Mouse (Mus musculus) MEL (cell line): ENCODE results near the gene Elavl1. TPM values are rescaled to one million over a fixed set of nuclear protein-coding genes. Genes with fewer than 3 reads are reported as not detected.

Source experiments
- DNase-seq: peaks from one replicate; pipeline ENCODE4 v3.0.0; 2011; ENCODE audit warnings: low read depth, low spot score
- H3K27ac ChIP-seq: 2 replicates; pipeline ENCODE4 v1.5.1; 2012; ENCODE audit warnings: low read depth, mild to moderate bottlenecking, control low read depth, low read length, moderate library complexity; ENCODE audit not compliant: control insufficient read depth
- H3K27me3 ChIP-seq, 2 experiments: fragments of 150-350 bp in 1 of 2; sonication (generic) in 1 of 2; 2 replicates each; pipeline ENCODE4 v1.6.1; 2012; ENCODE audit warnings: low read length in 2 of 2, mild to moderate bottlenecking in 2 of 2, improper control_type of control experiment in 1 of 2, moderate library complexity in 1 of 2; ENCODE audit not compliant: insufficient read depth in 2 of 2, control insufficient read depth in 1 of 2
- H3K36me3 ChIP-seq, 2 experiments: 2 replicates each; pipeline ENCODE4 v1.6.1; 2012 to 2014; ENCODE audit warnings: low read length in 2 of 2, improper control_type of control experiment in 1 of 2, inconsistent platforms in 1 of 2, mild to moderate bottlenecking in 1 of 2; ENCODE audit not compliant: insufficient read depth in 2 of 2, control insufficient read depth in 1 of 2
- H3K4me1 ChIP-seq, 2 experiments: fragments of 150-350 bp in 1 of 2; sonication (generic) in 1 of 2; 2 replicates each; pipeline ENCODE4 v1.6.1; 2012; ENCODE audit warnings: low read length in 2 of 2, improper control_type of control experiment in 1 of 2, mild to moderate bottlenecking in 1 of 2; ENCODE audit not compliant: insufficient read depth in 2 of 2, control insufficient read depth in 1 of 2
- H3K4me3 ChIP-seq, 2 experiments: fragments of 150-350 bp in 1 of 2; sonication (generic) in 1 of 2; 2 replicates each; pipeline ENCODE4 v1.5.1; 2012; ENCODE audit warnings: low read depth in 2 of 2, low read length in 2 of 2, mild to moderate bottlenecking in 2 of 2, moderate library complexity in 2 of 2, control low read depth in 1 of 2, improper control_type of control experiment in 1 of 2; ENCODE audit not compliant: control insufficient read depth in 1 of 2, insufficient read depth in 1 of 2
- H3K79me2 ChIP-seq: 2 replicates; pipeline ENCODE4 v1.6.1; 2012; ENCODE audit warnings: mild to moderate bottlenecking, low read length, moderate library complexity; ENCODE audit not compliant: control insufficient read depth, poor library complexity, insufficient read depth
- H3K9ac ChIP-seq: 2 replicates; pipeline ENCODE4 v1.6.1; 2012; ENCODE audit warnings: low read depth, mild to moderate bottlenecking, control low read depth, low read length, moderate library complexity; ENCODE audit not compliant: control insufficient read depth, poor library complexity, severe bottlenecking
- H3K9me3 ChIP-seq: fragments of 150-350 bp; sonication (generic); replicated peaks from 2 replicates; pipeline ENCODE4 v1.6.1; 2012; ENCODE audit warnings: mild to moderate bottlenecking, low read length, improper control_type of control experiment, moderate library complexity; ENCODE audit not compliant: insufficient read depth
- BHLHE40 ChIP-seq: IDR thresholded peaks from 2 replicates; pipeline ENCODE4 v1.6.1; 2012; ENCODE audit warnings: low read depth, mild to moderate bottlenecking, inconsistent platforms, low read length, improper control_type of control experiment, borderline replicate concordance
- CHD1 ChIP-seq: IDR thresholded peaks from 2 replicates; pipeline ENCODE4 v1.6.1; 2012; ENCODE audit warnings: low read depth, mild to moderate bottlenecking, inconsistent platforms, low read length, improper control_type of control experiment
- CHD2 ChIP-seq: IDR thresholded peaks from 2 replicates; pipeline ENCODE4 v1.6.1; 2011; ENCODE audit warnings: low read length, improper control_type of control experiment
- E2F4 ChIP-seq: IDR thresholded peaks from 2 replicates; pipeline ENCODE4 v1.6.1; 2011; ENCODE audit warnings: low read depth, low read length, improper control_type of control experiment, borderline replicate concordance
- ELF1 ChIP-seq: IDR thresholded peaks from 2 replicates; pipeline ENCODE4 v1.6.1; 2014; ENCODE audit warnings: low read depth, mild to moderate bottlenecking, inconsistent platforms, low read length, improper control_type of control experiment, moderate library complexity
- EP300 ChIP-seq, 2 experiments: IDR thresholded peaks; 2 replicates each; pipeline ENCODE4 v1.6.1; 2011; ENCODE audit warnings: improper control_type of control experiment in 2 of 2, low read length in 2 of 2, low read depth in 1 of 2, mild to moderate bottlenecking in 1 of 2
- ETS1 ChIP-seq: IDR thresholded peaks from 2 replicates; pipeline ENCODE4 v1.6.1; 2012; ENCODE audit warnings: low read depth, mild to moderate bottlenecking, inconsistent platforms, low read length, improper control_type of control experiment, moderate library complexity
- MAFK ChIP-seq: IDR thresholded peaks from 2 replicates; pipeline ENCODE4 v1.6.1; 2011; ENCODE audit warnings: low read depth, mild to moderate bottlenecking, low read length, improper control_type of control experiment, borderline replicate concordance
- MAZ ChIP-seq: IDR thresholded peaks from 2 replicates; pipeline ENCODE4 v1.6.1; 2012; ENCODE audit warnings: low read depth, mild to moderate bottlenecking, inconsistent platforms, low read length, improper control_type of control experiment
- RCOR1 ChIP-seq: IDR thresholded peaks from 2 replicates; pipeline ENCODE4 v1.6.1; 2012; ENCODE audit warnings: low read depth, mild to moderate bottlenecking, inconsistent platforms, low read length, improper control_type of control experiment
- SIN3A ChIP-seq: IDR thresholded peaks from 2 replicates; pipeline ENCODE4 v1.6.1; 2012; ENCODE audit warnings: low read length, improper control_type of control experiment, inconsistent platforms
- TCF12 ChIP-seq: IDR thresholded peaks from 2 replicates; pipeline ENCODE4 v1.6.1; 2014; ENCODE audit warnings: low read depth, mild to moderate bottlenecking, inconsistent platforms, low read length, improper control_type of control experiment, moderate library complexity
- USF1 ChIP-seq: IDR thresholded peaks from 2 replicates; pipeline ENCODE4 v1.6.1; 2014; ENCODE audit warnings: low read depth, mild to moderate bottlenecking, inconsistent platforms, low read length, improper control_type of control experiment, moderate library complexity
- USF2 ChIP-seq, 2 experiments: IDR thresholded peaks; 2 replicates each; pipeline ENCODE4 v1.6.1; 2011 to 2012; ENCODE audit warnings: improper control_type of control experiment in 2 of 2, low read length in 2 of 2, borderline replicate concordance in 1 of 2, inconsistent platforms in 1 of 2, low read depth in 1 of 2, mild to moderate bottlenecking in 1 of 2; ENCODE audit not compliant: insufficient read depth in 1 of 2
- ZKSCAN1 ChIP-seq: IDR thresholded peaks from 2 replicates; pipeline ENCODE4 v1.6.1; 2012; ENCODE audit warnings: low read depth, mild to moderate bottlenecking, inconsistent platforms, low read length, improper control_type of control experiment, moderate library complexity
- polyA plus RNA-seq, 2 experiments: library from polyadenylated mRNA; stranded (reverse) in 1 of 2; unstranded in 1 of 2; fragments of >175 nt in 1 of 2; fragments of >200 nt in 1 of 2; gene quantifications; 2 replicates each; pipeline versions ENCODE4 v1.2.1 to v1.2.4; 2012; ENCODE audit warnings: low replicate concordance in 2 of 2, low read depth in 1 of 2; ENCODE audit not compliant: insufficient read length in 2 of 2, insufficient read depth in 1 of 2, missing spikeins in 1 of 2
- total RNA-seq: library from RNA; depleted of rRNA; stranded (reverse); fragments of 300-350 nt; gene quantifications from 2 replicates; pipeline ENCODE4 v1.2.3, GENCODE M21; 2012

Gene Elavl1
- total and polyA plus RNA-seq, 3 experiments = 64.2 to 77.4 TPM; not detected in 1

DNA sequence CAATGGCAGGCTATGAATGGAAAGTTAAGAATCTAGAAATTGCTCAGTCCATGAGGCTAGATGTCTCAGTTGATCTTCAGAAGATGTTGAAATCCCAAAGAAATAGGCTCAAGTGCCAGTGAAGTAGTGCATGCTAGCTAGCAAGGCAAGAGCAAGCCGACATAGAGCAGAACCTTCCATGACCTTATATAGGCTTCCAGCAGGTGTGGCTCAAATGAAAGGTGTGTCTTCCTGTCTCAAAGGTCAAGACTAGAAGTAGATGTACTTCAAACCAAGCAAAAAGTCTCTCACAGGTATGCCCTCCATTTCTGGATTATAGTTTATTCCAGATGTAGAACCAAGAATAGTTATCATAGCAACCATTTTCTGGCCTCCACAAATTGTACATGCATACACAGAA is 8.8 kb upstream of the Elavl1 start:
- H3K27me3 ChIP-seq = no peaks in the 10 kb centered on the region
- H3K9ac ChIP-seq = no peak overlapping the region
- H3K4me1 ChIP-seq = no peaks in the 10 kb centered on the region; a peak in 1 of 4 replicates
- no peak overlapping the region for H3K4me3 ChIP-seq
- DNase-seq = no peak
- no peak overlapping the region for H3K27ac ChIP-seq
- no peaks in the 10 kb centered on the region for H3K9me3 ChIP-seq
- TF ChIP-seq ELF1 (no peak), USF2 (IDR thresholded peaks at IDR 0.05; ENCODE audit: borderline replicate concordance in 1 of 2, insufficient read depth in 1 of 2, low read depth in 1 of 2, low read length in 2 of 2) (no peak)
- TF ChIP-seq, all 39 proteins: peak for 0
- H3K36me3 ChIP-seq = peaks cover 18 to 26% of the 10 kb centered on the region in 2 experiments
- no peaks in the 10 kb centered on the region for H3K79me2 ChIP-seq

DNA sequence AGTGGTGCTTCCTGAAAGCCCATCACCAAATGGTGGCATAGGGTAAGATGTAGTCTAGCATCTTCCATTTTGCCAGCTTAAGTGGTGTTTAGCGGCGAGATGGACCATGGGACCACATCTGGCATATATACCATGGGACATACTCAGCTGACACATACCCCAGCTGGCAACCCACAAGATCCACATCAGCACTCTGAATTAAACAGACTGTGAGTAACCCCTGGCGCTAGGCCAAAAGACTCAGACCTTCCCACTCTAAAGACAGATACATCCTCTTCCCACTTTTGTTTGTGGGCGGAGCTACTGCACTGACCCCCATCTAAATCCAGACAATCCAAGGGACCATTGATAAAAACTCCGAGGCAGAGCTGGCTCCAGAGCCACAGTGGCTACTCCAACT is 3.8 kb upstream of the Elavl1 start:
- Histone ChIP-seq H3K9ac (no peak overlapping the region), H3K9me3 (no peaks in the 10 kb centered on the region), H3K79me2 (peaks cover 24% of the 10 kb centered on the region), H3K27me3 (no peaks in the 10 kb centered on the region), H3K27ac (no peak overlapping the region), H3K4me1 (peaks cover 0 to 17% of the 10 kb centered on the region in 2 experiments; a peak in 3 of 4 replicates), H3K4me3 (no peak overlapping the region)
- peak; percentile 65 for DNase-seq
- TF ChIP-seq EP300 (IDR thresholded peaks at IDR 0.05; ENCODE audit: low read depth in 1 of 2, low read length in 2 of 2) (peak in 1 of 2 experiments; percentile 31; a peak in 1 of 4 replicates), MAFK (no peak), CHD2 (no peak), MAZ (no peak), ETS1 (peak; percentile 95), SIN3A (peak; percentile 60), USF1 (no peak), BHLHE40 (no peak), RCOR1 (no peak)
- TF ChIP-seq, all 39 proteins: peak for 3
- H3K36me3 ChIP-seq = peaks cover 12 to 20% of the 10 kb centered on the region in 2 experiments

GRCm38 (mm10) chr8:4325751-4326036 is 481 bp upstream of the Elavl1 start:
- H3K27me3 ChIP-seq = no peaks in the 10 kb centered on the region
- TF ChIP-seq TCF12 (no peak), E2F4 (no peak), ZKSCAN1 (peak; percentile 95), CHD1 (0 out of 2 replicates have a peak, but pooled peaks have one; percentile 53), EP300 (IDR thresholded peaks at IDR 0.05; ENCODE audit: low read depth in 1 of 2, low read length in 2 of 2) (0 out of 4 replicates have a peak, but pooled peaks of 1 of the 2 experiments have one; percentile 2)
- H3K79me2 ChIP-seq = peaks cover 56% of the 10 kb centered on the region
- peaks cover 7 to 25% of the 10 kb centered on the region in 2 experiments for H3K4me1 ChIP-seq
- no peaks in the 10 kb centered on the region for H3K9me3 ChIP-seq
- peak overlapping the region; percentile 67 to 94 for H3K4me3 ChIP-seq
- H3K27ac ChIP-seq = peak overlapping the region; percentile 67
- DNase-seq = no peak
- H3K9ac ChIP-seq = peak overlapping the region; percentile 90
- peaks cover 17 to 46% of the 10 kb centered on the region in 2 experiments for H3K36me3 ChIP-seq
